Mouse (Mus musculus) bone marrow, adult 2 months (tissue): ENCODE results near the gene Arhgef6.

ENCODE experiments used
- CTCF ChIP-seq: fragments of 200-500 bp; IDR thresholded peaks from 2 replicates; pipeline ENCODE4 v1.5.1; 2011; ENCODE audit warnings: low read length, control low read depth; ENCODE audit not compliant: control insufficient read depth, insufficient read depth
- POLR2A ChIP-seq: fragments of 200-500 bp; IDR thresholded peaks from 2 replicates; pipeline ENCODE4 v1.6.1; 2011; ENCODE audit warnings: low read depth, mild to moderate bottlenecking, control low read depth, low read length, borderline replicate concordance; ENCODE audit not compliant: control insufficient read depth

- TF ChIP-seq CTCF = no peak
- no peak for TF ChIP-seq POLR2A
Observed at GRCm38 (mm10) chrX:57221881-57222280, 116.6 kb downstream of the Arhgef6 start.
